Mouse (Mus musculus) cerebellum, postnatal 10 days (tissue): ENCODE results near the gene Sim2.

ENCODE experiments used
- DNase-seq, 2 experiments: peaks; one replicate each; pipeline ENCODE4 v3.0.0; 2021; ENCODE audit warnings: mixed read lengths in 2 of 2

Gene Sim2

GRCm38 (mm10) chr16:94168655-94169545, 84.2 kb downstream of the Sim2 start:
- DNase-seq, result no peak

GRCm38 (mm10) chr16:94170218-94170617, 85.5 kb downstream of the Sim2 start:
- peak in 1 of 2 experiments; percentile 28 for DNase-seq

- DNase-seq, result no peak
Measured at GRCm38 (mm10) chr16:94173361-94173760, 88.6 kb downstream of the Sim2 start.

- DNase-seq, result no peak
Measured at GRCm38 (mm10) chr16:94175366-94175986, 90.7 kb downstream of the Sim2 start.
